Mouse (Mus musculus): ENCODE measurements around the gene Dnaaf3.
"Not testable (repeated sequence)": the region's sequence is repeated elsewhere in the genome, so short reads cannot be mapped to it uniquely, and the experiment has no call there.

Gene Dnaaf3

GRCm38 (mm10) chr7:4532005-4532729 is at the start of gene Dnaaf3:
TSS of gene Dnaaf3 (minus strand) at chr7:4532453.
- no peak for DNase-seq

- not testable (repeated sequence) for DNase-seq
Measured at GRCm38 (mm10) chr7:4581481-4581880, 49.2 kb upstream of the Dnaaf3 start.

- DNase-seq, result not testable (repeated sequence)
Measured at GRCm38 (mm10) chr7:4572361-4572760, 40.1 kb upstream of the Dnaaf3 start.

GRCm38 (mm10) chr7:4562660-4563059 is 30.4 kb upstream of the Dnaaf3 start:
- DNase-seq, result peak; percentile 58

- DNase-seq, result no peak
Measured at GRCm38 (mm10) chr7:4557167-4557560, 24.9 kb upstream of the Dnaaf3 start.

- peak; percentile 88 for DNase-seq
Measured at GRCm38 (mm10) chr7:4556256-4557166, 24.3 kb upstream of the Dnaaf3 start.

- peak; percentile 38 for DNase-seq
Measured at GRCm38 (mm10) chr7:4547221-4547641, 15.0 kb upstream of the Dnaaf3 start, which contains the start of gene Syt5. TSS of gene Syt5 (minus strand) at chr7:4547541.

GRCm38 (mm10) chr7:4546591-4547131 is 14.4 kb upstream of the Dnaaf3 start:
- DNase-seq, result peak; percentile 28

- DNase-seq, result no peak
Measured at GRCm38 (mm10) chr7:4546050-4546449, 13.8 kb upstream of the Dnaaf3 start.

GRCm38 (mm10) chr7:4542013-4542412 is 9.8 kb upstream of the Dnaaf3 start:
- peak; percentile 49 for DNase-seq

GRCm38 (mm10) chr7:4541344-4541743 is 9.1 kb upstream of the Dnaaf3 start:
- no peak for DNase-seq

- no peak for DNase-seq
Measured at GRCm38 (mm10) chr7:4539019-4539418, 6.8 kb upstream of the Dnaaf3 start.

GRCm38 (mm10) chr7:4537181-4537580 is 4.9 kb upstream of the Dnaaf3 start:
- DNase-seq, result no peak

- DNase-seq, result no peak
Measured at GRCm38 (mm10) chr7:4536369-4536768, 4.1 kb upstream of the Dnaaf3 start.

- not testable (repeated sequence) for DNase-seq
Measured at GRCm38 (mm10) chr7:4530166-4530565, 2.1 kb downstream of the Dnaaf3 start.

- DNase-seq, result no peak
Measured at GRCm38 (mm10) chr7:4527302-4527689, 5.0 kb downstream of the Dnaaf3 start.

GRCm38 (mm10) chr7:4526341-4527301 is 5.6 kb downstream of the Dnaaf3 start:
- peak; percentile 86 for DNase-seq

- peak; percentile 74 for DNase-seq
Measured at GRCm38 (mm10) chr7:4524212-4524922, 7.9 kb downstream of the Dnaaf3 start, which contains the start of gene Tnni3. TSS of gene Tnni3 (minus strand) at chr7:4524229.

- DNase-seq, result no peak
Measured at GRCm38 (mm10) chr7:4523205-4524130, 8.8 kb downstream of the Dnaaf3 start.

- DNase-seq, result no peak
Measured at GRCm38 (mm10) chr7:4522292-4522691, 10.0 kb downstream of the Dnaaf3 start.
